Mouse (Mus musculus) ovary, postnatal 36 days (tissue): ENCODE data around the gene Nrxn3.
A peak's percentile ranks its signal among the peaks of the same experiment; 100 is the strongest.

Source experiments
- DNase-seq: peaks from one replicate; pipeline ENCODE4 v3.0.0; 2022; ENCODE audit warnings: low spot score, mixed read lengths

The Nrxn3 gene

GRCm38 (mm10) chr12:89049686-89050085 lies 327.0 kb downstream of the Nrxn3 start:
- no peak for DNase-seq

GRCm38 (mm10) chr12:89072436-89072835 lies 349.8 kb downstream of the Nrxn3 start:
- DNase-seq = no peak

- no peak for DNase-seq
Measured at GRCm38 (mm10) chr12:89073167-89073743, 350.6 kb downstream of the Nrxn3 start.

GRCm38 (mm10) chr12:89074551-89075295 lies 352.0 kb downstream of the Nrxn3 start:
- DNase-seq = no peak

GRCm38 (mm10) chr12:89093806-89094479 lies 371.3 kb downstream of the Nrxn3 start:
- DNase-seq = no peak

GRCm38 (mm10) chr12:89097561-89097960 lies 374.9 kb downstream of the Nrxn3 start:
- no peak for DNase-seq

- DNase-seq = peak; percentile 65
Measured at GRCm38 (mm10) chr12:89106029-89106733, 383.5 kb downstream of the Nrxn3 start.

- DNase-seq = no peak
Measured at GRCm38 (mm10) chr12:89106881-89107584, 384.4 kb downstream of the Nrxn3 start.

GRCm38 (mm10) chr12:89109779-89110335 lies 387.2 kb downstream of the Nrxn3 start:
- no peak for DNase-seq

GRCm38 (mm10) chr12:89128602-89129001 lies 405.9 kb downstream of the Nrxn3 start:
- no peak for DNase-seq

GRCm38 (mm10) chr12:89129139-89129907 lies 406.6 kb downstream of the Nrxn3 start:
- no peak for DNase-seq

GRCm38 (mm10) chr12:89134333-89134732 lies 411.7 kb downstream of the Nrxn3 start:
- no peak for DNase-seq

- no peak for DNase-seq
Measured at GRCm38 (mm10) chr12:89134774-89135307, 412.2 kb downstream of the Nrxn3 start.

- no peak for DNase-seq
Measured at GRCm38 (mm10) chr12:89148974-89149411, 426.3 kb downstream of the Nrxn3 start.

GRCm38 (mm10) chr12:89149455-89149854 lies 426.8 kb downstream of the Nrxn3 start:
- DNase-seq = no peak

- no peak for DNase-seq
Measured at GRCm38 (mm10) chr12:89156086-89156757, 433.5 kb downstream of the Nrxn3 start.

GRCm38 (mm10) chr12:89159353-89159752 lies 436.7 kb downstream of the Nrxn3 start:
- DNase-seq = no peak

GRCm38 (mm10) chr12:89174306-89175159 lies 451.9 kb downstream of the Nrxn3 start:
- no peak for DNase-seq
